Mouse (Mus musculus): ENCODE data around the gene Ebf3.

GRCm38 (mm10) chr7:137295612-137296011 lies 18.6 kb downstream of the Ebf3 start:
- TF ChIP-seq POLR2A (IDR thresholded peaks at IDR 0.05; ENCODE audit: borderline replicate concordance, low read depth, low read length) (no peak), CTCF (IDR thresholded peaks at IDR 0.05; ENCODE audit: low read depth, low read length) (no peak)

Data from bone marrow macrophage, adult 2 months (primary cell).